Mouse (Mus musculus) adrenal gland, postnatal 4 days (tissue): Measurements from ENCODE around the gene Abi3. TPM values are rescaled to one million over a fixed set of nuclear protein-coding genes. Genes with fewer than 3 reads are reported as not detected.
A peak's percentile ranks its signal among the peaks of the same experiment; 100 is the strongest.

Experiments used
- DNase-seq, 2 experiments: peaks; one replicate each; pipeline ENCODE4 v3.0.0; 2021 to 2022; ENCODE audit warnings: low spot score in 2 of 2, mixed read lengths in 2 of 2
- total RNA-seq, 2 experiments: library from RNA; stranded (reverse); gene quantifications; 2 replicates each; pipeline ENCODE4 v1.2.3; 2021

The Abi3 gene
- total RNA-seq, 2 experiments from 2014 or later = 18.6 to 18.8 TPM

DNA sequence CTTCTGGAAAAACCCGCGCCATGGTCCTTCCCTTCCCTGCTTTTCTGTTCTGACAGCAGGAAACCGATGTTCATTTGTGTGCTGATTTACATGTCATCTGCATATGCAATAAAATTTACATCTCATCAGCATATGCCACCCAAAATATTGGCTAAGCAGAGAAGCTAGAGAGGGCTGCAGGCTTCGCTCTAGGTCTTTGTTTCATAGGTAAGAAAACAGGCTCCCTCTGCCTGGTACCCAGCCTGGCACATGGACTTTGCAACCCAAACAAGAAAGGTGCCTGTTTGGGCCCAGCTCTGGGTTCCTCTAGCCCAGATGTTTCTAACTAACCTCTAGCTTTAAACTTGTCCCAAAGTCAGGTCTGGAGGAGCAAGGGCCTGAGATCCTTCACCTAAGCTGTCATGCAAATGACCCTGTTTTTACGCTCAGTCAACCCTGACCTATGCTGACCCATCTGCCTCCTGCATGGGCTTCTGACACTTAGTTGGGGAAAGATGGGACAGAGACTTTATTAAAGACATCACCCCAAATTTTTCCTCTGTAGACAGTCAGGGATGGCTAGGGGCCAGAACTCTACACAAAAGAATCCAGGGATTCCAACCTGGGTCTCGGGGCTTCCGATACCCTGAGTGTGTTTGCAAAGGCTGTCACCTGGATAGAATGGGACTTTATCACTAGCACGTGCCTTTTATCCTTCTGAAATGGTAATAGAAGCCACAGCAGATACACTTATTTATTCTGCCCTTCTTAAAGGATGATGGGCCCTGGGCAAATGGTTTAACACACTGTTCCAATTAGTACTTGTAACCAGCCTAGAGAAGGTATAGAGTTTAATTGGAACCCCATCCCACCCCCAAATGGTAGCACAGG lies 3.0 kb downstream of the Abi3 start:
- DNase-seq = no peak

DNA sequence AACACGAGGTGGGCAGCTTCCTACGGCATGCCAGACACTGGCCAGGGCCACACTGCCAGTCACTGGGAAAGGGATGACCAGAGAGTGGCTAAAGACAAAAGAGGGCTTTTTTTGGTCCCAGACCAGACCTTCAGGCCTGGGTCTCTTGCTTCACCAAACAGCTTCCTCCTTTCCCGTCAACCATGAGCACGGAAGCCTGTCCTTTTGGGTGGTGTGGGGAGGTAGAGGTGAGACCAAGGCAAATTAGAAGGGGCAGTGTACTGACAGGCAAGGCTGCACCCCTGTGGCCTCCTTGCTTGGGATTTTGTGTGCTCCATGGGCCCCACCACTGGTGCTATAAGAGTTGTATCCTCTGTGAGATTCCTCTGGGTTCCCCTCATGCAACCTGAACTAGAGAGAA lies 3.7 kb downstream of the Abi3 start:
- no peak for DNase-seq

GRCm38 (mm10) chr11:95837059-95837458 lies 5.2 kb downstream of the Abi3 start, which contains the start of gene Gngt2:
Gene Gngt2 (plus strand): TSS chr11:95837216.
- DNase-seq = peak in 1 of 2 experiments; percentile 56

DNA sequence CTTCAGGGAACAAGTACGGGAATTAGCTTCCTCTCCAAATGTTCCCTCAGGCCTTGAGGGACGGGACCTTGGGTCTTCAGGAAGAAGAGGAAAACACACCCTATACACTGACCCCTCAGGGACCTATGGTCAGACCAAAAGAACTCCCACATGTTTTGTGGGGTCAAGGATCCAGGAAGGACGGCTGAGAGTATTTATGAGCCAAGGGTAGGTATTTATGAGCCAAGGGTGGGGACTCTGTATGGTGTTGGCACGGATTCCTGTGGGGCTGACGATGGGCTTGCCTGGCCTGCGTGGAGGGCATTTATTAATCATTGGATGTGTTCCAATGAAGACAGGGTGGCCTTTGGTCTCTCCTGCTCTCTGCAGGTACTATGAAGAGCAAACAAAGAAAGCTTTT lies 5.8 kb downstream of the Abi3 start:
- no peak for DNase-seq

DNA sequence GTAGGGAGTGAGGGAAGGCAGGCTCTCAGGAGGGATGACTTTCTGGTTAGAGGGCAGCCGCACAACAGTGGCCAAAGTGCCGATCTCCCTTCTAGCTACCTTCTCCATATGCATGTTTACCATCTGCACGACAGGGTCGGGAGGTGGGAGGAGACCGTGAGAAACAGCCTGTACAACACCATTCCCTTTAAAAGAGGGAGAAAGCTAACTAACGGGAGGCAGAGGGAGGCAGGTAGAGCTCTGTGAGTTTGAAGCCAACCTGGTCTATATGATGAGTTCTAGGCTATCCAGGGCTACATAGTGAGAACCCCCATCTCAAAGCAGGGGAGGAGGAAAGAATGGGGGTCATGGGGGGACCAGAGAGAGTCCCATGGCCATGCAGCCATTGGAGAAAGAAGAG lies 6.4 kb downstream of the Abi3 start:
- DNase-seq = no peak

GRCm38 (mm10) chr11:95834742-95835710 lies 7.2 kb downstream of the Abi3 start:
- no peak for DNase-seq

GRCm38 (mm10) chr11:95834143-95834667 lies 8.1 kb downstream of the Abi3 start:
- DNase-seq = no peak

DNA sequence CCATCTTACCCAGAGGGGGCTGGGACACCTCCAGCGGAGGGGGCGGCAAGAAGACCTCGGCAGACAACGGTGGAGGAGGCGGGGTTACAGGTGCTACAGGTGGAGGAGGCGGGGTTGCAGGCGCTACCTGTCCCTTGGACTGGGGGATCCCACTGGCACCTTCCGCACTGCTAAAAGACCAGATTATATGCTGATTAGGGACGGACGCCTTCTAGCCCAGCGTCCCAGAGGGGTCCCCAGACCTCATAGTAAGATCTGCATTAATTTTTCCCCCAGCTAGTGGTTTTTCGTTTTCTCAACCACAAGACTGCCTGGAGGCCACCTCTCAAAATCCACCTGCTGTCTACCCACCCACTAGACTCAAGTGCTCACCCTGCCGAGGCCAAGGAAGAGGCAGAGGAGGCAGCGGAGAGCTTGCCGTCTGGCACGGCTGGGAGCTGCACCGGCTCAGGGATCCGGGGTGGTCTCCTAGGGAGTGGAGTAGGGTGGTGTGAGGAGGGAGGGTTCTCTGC lies 8.6 kb downstream of the Abi3 start:
- no peak for DNase-seq

GRCm38 (mm10) chr11:95833006-95833570 lies 9.2 kb downstream of the Abi3 start:
- no peak for DNase-seq

DNA sequence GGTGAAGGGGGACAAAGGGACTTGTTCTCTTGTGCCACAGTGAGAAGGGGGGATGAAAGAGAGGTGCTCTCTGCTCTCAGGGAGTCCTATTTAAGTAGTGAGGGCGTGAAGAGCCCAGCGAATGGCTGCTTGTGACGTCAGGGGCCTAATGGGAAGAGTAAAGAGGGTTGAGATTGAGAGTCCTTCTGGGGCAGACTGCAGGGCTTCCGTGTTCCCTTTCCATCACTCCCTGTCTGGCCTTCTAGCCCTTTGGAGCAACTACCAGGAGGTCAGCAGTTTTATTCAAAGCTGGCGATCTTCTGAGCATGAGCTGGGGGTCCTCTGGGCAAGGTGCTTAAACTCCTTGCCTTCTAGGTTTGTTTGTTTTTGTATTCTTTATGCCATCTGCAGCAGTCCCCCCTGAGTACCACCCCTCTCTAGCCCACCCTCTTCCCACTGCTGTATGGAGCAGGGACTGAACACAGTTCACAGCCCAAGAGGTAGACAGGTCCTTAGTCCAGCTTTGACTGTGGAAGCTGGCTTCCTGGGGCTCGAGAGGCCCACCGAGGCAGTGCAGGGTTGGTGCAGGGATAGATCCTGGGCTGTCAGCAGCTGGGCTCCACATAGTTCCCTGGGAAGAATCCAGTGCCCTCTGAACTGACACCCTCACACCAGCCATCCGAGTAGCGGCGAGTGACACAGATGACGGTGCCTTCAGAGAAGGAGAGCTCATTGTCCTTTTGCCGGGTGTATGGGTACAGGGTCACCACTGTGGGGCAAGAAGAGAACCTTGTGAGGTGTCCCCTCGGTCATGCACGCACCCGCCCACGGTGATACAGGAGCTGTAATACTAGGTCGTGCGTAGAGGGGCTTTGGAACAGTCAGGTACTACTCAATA lies 9.9 kb downstream of the Abi3 start:
- DNase-seq = no peak

GRCm38 (mm10) chr11:95831641-95832040 lies 10.6 kb downstream of the Abi3 start:
- DNase-seq = no peak

DNA sequence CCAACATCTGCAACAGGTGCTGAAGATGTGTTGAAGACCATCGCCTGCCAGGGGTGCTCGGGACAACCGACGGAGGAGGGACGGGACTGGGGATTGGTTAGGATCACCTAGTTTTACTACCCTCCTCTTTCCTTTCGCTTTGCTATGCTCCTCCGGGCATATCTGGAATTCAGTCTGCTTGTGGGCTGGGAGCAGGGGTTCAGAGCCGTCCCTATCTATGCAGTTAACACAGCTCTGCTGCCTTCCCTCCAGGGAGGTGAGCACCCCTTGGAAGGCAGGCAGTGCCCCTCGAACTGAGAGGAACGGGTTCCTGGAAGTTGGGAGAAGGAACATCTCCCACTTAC lies 11.0 kb downstream of the Abi3 start:
- DNase-seq = no peak

DNA sequence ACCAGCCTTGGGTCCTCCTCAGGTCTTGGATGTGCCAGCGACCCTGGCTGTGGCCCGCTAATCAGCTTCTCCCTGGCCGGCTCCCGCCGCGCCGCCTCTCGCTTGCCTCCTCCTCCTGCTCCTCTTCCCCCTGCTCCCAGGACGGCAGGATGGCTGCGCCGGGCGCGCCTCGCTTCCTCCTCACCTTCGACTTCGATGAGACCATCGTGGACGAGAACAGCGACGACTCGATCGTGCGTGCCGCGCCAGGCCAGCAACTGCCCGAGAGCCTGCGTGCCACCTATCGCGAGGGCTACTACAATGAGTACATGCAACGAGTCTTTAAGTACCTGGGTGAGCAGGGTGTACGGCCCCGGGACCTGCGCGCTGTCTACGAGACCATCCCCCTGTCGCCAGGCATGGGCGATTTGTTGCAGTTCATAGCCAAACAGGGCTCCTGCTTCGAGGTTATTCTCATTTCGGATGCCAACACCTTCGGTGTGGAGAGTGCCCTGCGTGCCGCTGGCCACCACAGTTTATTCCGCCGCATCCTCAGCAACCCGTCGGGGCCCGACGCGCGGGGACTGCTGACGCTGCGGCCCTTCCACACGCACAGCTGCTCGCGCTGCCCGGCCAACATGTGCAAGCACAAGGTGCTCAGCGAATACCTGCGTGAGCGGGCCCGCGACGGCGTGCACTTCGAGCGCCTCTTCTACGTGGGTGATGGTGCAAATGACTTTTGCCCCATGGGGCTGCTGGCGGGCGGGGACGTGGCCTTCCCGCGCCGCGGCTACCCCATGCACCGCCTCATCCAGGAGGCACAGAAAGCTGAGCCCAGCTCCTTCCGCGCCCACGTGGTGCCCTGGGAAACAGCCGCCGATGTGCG lies 11.6 kb downstream of the Abi3 start:
- no peak for DNase-seq

DNA sequence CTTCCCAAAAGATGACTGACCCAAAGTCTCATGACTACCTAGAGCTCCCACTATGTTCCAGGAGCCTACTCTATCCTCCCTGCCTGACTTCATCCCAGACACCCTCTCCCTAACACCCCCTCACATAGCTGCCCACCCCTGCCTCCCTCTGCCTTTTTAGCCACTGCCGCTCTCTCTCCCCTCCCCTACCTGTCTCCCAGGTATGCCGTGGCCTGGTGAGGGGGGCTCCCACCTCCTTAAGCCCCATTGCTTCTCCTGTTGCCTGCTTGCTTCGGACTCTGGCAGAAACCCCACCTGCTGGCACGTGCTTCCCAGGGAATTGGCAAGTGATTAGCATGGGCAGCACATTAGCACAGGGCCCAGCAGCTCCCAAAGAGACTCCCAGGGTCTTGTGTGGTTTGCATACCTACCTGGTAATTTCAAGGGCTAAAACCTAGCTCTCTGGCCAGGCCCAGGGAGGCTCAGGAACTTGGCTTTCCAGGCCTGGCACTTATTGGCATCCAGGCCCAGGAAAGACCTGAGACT lies 12.7 kb downstream of the Abi3 start:
- no peak for DNase-seq

DNA sequence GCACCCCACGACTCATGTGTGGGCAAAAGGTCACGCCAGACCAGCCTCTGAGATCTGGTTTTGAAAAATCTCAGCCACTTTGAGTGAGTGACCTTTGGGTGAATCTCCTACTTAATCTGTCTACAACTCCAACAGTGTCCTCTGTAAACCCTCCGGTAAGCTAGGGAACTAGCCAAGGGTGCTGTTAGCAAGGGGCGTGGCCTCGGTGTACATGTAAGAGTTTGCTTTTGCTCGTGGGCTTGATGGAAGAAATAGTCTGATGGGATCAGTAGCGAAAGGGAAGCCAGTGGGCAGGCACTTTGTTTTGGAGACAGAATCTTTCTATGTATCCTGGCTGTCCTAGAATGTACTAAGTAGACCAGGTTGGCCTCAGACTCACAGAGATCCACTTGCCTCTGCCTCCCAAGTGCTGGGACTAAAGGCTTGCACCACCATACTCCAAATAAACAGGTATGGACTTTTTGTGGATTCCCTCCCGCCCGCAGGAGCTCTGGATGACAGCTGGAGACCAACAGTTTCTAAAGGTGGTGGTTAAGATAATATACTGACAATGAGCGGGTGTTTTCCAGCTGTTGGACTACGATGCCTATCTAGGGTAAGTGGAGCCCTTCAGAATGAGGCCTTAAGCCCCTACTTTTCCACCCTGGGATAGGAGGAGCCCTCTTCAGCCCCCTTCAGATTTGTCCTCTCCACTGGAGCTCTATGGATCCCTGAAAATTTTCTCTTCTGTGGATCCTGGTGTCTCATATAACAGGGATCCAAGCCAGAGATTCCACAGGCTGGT lies 13.9 kb downstream of the Abi3 start:
- DNase-seq = no peak

GRCm38 (mm10) chr11:95827464-95828085 lies 14.7 kb downstream of the Abi3 start:
- DNase-seq = peak in 1 of 2 experiments; percentile 53

- no peak for DNase-seq
Observed at GRCm38 (mm10) chr11:95827168-95827447, 15.2 kb downstream of the Abi3 start.
